Mouse (Mus musculus) limb, embryonic 14.5 days (tissue): Measurements from ENCODE around the gene Ppox. TPM values are rescaled to one million over a fixed set of nuclear protein-coding genes. Genes with fewer than 3 reads are reported as not detected.

ENCODE experiments used
- ATAC-seq: fragments of 200-750 bp; cut with Nextera tagmentation; 2 replicates; pipeline ENCODE4 v1.8.0; 2017; ENCODE audit warnings: low read depth, moderate number of reproducible peaks, moderate TSS enrichment; ENCODE audit not compliant: low FRiP score
- DNase-seq: peaks from one replicate; pipeline ENCODE4 v3.0.0-alpha.2; 2015; ENCODE audit warnings: low spot score
- H3K27ac ChIP-seq: fragments of 300-500 bp; sonication (generic); replicated peaks from 2 replicates; pipeline ENCODE4 v1.5.1; 2014; ENCODE audit warnings: low read depth, mild to moderate bottlenecking, low read length, moderate library complexity, mixed read lengths
- H3K27me3 ChIP-seq: fragments of 300-500 bp; sonication (generic); 2 replicates; pipeline ENCODE4 v1.6.1; 2014; ENCODE audit warnings: low read length, mixed read lengths; ENCODE audit not compliant: control insufficient read depth, insufficient read depth
- H3K36me3 ChIP-seq: fragments of 300-500 bp; sonication (generic); 2 replicates; pipeline ENCODE4 v1.6.1; 2014; ENCODE audit warnings: mild to moderate bottlenecking, low read length, moderate library complexity, mixed read lengths; ENCODE audit not compliant: control insufficient read depth, insufficient read depth
- H3K4me1 ChIP-seq: fragments of 300-500 bp; sonication (generic); 2 replicates; pipeline ENCODE4 v1.6.1; 2014; ENCODE audit warnings: antibody characterized with exemption, low read length, mixed read lengths; ENCODE audit not compliant: control insufficient read depth, insufficient read depth
- H3K4me2 ChIP-seq: fragments of 300-500 bp; sonication (generic); replicated peaks from 2 replicates; pipeline ENCODE4 v1.6.1; 2014; ENCODE audit warnings: low read depth, mild to moderate bottlenecking, low read length, moderate library complexity; ENCODE audit not compliant: severe bottlenecking
- H3K4me3 ChIP-seq: fragments of 300-500 bp; sonication (generic); replicated peaks from 2 replicates; pipeline ENCODE4 v1.5.1; 2014; ENCODE audit warnings: low read length
- H3K9ac ChIP-seq: fragments of 300-500 bp; sonication (generic); 2 replicates; pipeline ENCODE4 v1.6.1; 2014; ENCODE audit warnings: mild to moderate bottlenecking, low read depth, low read length, moderate library complexity; ENCODE audit not compliant: severe bottlenecking
- H3K9me3 ChIP-seq: fragments of 300-500 bp; sonication (generic); 2 replicates; pipeline ENCODE4 v1.6.1; 2016; ENCODE audit warnings: low read length; ENCODE audit not compliant: control insufficient read depth
- POLR2A ChIP-seq: fragments of 200-500 bp; IDR thresholded peaks from 2 replicates; pipeline ENCODE4 v1.8.0; 2012; ENCODE audit warnings: inconsistent platforms, mild to moderate bottlenecking, moderate library complexity, borderline replicate concordance; ENCODE audit not compliant: insufficient read depth, insufficient read length; ENCODE audit errors: extremely low read depth
- WGBS: fragments of 180-500 bp; shearing (Covaris S2); extraction: QIAGEN DNeasy Blood & Tissue Kit; methylation state at CpG from one replicate; pipeline ENCODE4 v1.1.7; 2014; 5-methylcytosine and 5-hydroxymethylcytosine counted together
- polyA plus RNA-seq, 2 experiments: library from polyadenylated mRNA; depleted of rRNA in 1 of 2; stranded (reverse) in 1 of 2; unstranded in 1 of 2; fragments of >200 nt; fragmentation: Nextera tagmentation in 1 of 2; extraction: Ambion mirVana in 1 of 2; gene quantifications; 2 replicates each; pipeline versions ENCODE4 v1.2.1 to v1.2.3; 2012 to 2014

Gene Ppox
- polyA plus RNA-seq, 2 experiments, result 55.7 to 133 TPM

DNA sequence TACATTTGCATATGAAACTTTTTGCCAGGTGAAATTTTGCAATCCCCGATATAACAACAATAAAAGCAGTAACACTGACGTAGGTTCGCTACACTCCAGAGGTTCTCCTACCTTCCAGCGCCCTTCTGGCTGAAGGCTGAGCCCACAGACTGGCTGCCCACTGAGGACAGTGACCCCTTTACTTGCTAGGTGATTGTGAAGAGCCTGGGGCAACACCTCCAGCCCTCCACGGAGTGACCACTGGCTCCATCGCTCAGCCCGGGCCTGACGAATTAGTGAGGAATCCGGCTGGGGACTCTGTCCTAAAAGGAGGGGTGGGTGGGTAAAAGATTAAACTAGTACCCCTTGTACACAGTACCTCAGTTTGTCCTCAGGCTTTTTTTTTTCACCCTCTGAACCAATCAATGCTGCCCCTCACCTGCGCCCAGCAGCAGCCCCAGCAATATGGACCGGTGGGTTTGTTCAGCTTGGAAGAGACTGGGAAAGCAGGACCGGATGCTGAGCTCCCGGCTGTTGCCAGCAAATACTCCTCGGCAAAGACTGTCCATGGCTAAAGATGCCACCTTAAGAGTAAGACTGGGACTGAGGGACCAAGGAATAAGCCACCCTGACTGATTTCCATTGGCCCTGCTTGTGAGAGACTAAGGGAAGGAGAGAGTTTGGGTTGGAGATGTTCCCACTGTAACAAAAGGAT is 1.8 kb downstream of the Ppox start:
- no peak for DNase-seq
- Histone ChIP-seq H3K4me3 (peak overlapping the region; percentile 55; the same call in 1 of the 2 replicates), H3K4me2 (peak overlapping the region; percentile 76; the same call in 1 of the 2 replicates), H3K27me3 (no peaks in the 10 kb centered on the region), H3K9ac (no peak overlapping the region), H3K36me3 (peaks cover 69% of the 10 kb centered on the region), H3K27ac (no peak overlapping the region), H3K4me1 (peaks cover 8% of the 10 kb centered on the region), H3K9me3 (no peaks in the 10 kb centered on the region)
- TF ChIP-seq POLR2A, result no peak
- 85% methylated on average over 14 of the region's 14 CpGs for WGBS
- no peak for ATAC-seq

- 89% methylated on average over 8 of the region's 8 CpGs for WGBS
- H3K27me3 ChIP-seq, result no peaks in the 10 kb centered on the region
- ATAC-seq, result no peak
- no peaks in the 10 kb centered on the region for H3K9me3 ChIP-seq
- no peak overlapping the region for H3K4me3 ChIP-seq
- no peak for DNase-seq
- H3K9ac ChIP-seq, result no peak overlapping the region
- H3K36me3 ChIP-seq, result peaks cover 70% of the 10 kb centered on the region
- no peak overlapping the region for H3K4me2 ChIP-seq
- no peak for TF ChIP-seq POLR2A
- no peak overlapping the region for H3K27ac ChIP-seq
- peaks cover 8% of the 10 kb centered on the region for H3K4me1 ChIP-seq
Observed at GRCm38 (mm10) chr1:171278436-171278835, 2.5 kb downstream of the Ppox start.

DNA sequence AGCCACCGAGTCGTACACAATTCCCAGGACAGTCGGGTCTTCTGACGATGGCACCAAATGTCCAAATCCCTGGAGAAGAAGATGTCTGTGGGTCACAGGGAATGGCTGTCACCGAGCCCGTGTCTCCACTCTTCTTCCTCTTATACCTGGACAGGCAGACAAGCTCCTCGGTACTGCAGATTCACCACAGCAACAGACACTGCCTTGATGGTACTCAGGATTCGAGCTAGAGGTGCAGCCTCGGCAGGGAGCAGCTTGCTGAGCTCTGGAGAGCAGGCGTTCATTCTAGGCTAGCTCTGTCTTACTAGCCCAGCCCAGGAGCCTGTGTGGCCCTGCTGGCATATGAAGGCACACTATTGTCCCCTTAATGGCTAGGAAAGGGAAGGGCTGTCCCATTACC is 3.2 kb downstream of the Ppox start:
- H3K4me3 ChIP-seq, result no peak overlapping the region
- TF ChIP-seq POLR2A, result no peak
- H3K4me1 ChIP-seq, result peaks cover 8% of the 10 kb centered on the region
- 83% methylated on average over 10 of the region's 10 CpGs for WGBS
- no peak overlapping the region for H3K4me2 ChIP-seq
- no peak overlapping the region for H3K27ac ChIP-seq
- ATAC-seq (no peak), DNase-seq (no peak)
- H3K9me3 ChIP-seq, result no peaks in the 10 kb centered on the region
- H3K36me3 ChIP-seq, result peaks cover 72% of the 10 kb centered on the region
- H3K9ac ChIP-seq, result no peak overlapping the region
- no peaks in the 10 kb centered on the region for H3K27me3 ChIP-seq

- Histone ChIP-seq H3K4me2 (no peak overlapping the region), H3K9ac (no peak overlapping the region), H3K9me3 (no peaks in the 10 kb centered on the region), H3K36me3 (peaks cover 70% of the 10 kb centered on the region), H3K4me1 (peaks cover 11% of the 10 kb centered on the region), H3K4me3 (no peak overlapping the region), H3K27ac (no peak overlapping the region), H3K27me3 (no peaks in the 10 kb centered on the region)
- TF ChIP-seq POLR2A, result no peak
- DNase-seq (no peak), ATAC-seq (no peak)
- 94% methylated on average over 14 of the region's 14 CpGs for WGBS
Observed at GRCm38 (mm10) chr1:171276110-171276748, 4.8 kb downstream of the Ppox start.

- Histone ChIP-seq H3K4me3 (no peak overlapping the region), H3K27me3 (no peaks in the 10 kb centered on the region), H3K27ac (no peak overlapping the region), H3K36me3 (peaks cover 70% of the 10 kb centered on the region), H3K9ac (no peak overlapping the region), H3K9me3 (no peaks in the 10 kb centered on the region), H3K4me2 (no peak overlapping the region), H3K4me1 (peaks cover 16% of the 10 kb centered on the region)
- no peak for DNase-seq
- no peak for TF ChIP-seq POLR2A
- WGBS, result 92% methylated on average over 11 of the region's 11 CpGs
- no peak for ATAC-seq
Observed at GRCm38 (mm10) chr1:171275144-171275734, 5.7 kb downstream of the Ppox start.
